Mouse (Mus musculus) heart, postnatal 0 days (tissue): Measurements from ENCODE around the gene Haus7.

Source experiments
- CTCF ChIP-seq: IDR thresholded peaks from 2 replicates; pipeline ENCODE4 v1.5.1; 2016; ENCODE audit warnings: antibody characterized with exemption, control low read depth, low read depth
- EP300 ChIP-seq: IDR thresholded peaks from 2 replicates; pipeline ENCODE4 v1.6.1; 2016; ENCODE audit warnings: antibody characterized with exemption, low read depth

- no peak for TF ChIP-seq CTCF
- no peak for TF ChIP-seq EP300
These were observed 31.3 kb upstream of the Haus7 start for GRCm38 (mm10) chrX:73490186-73490585.
